Mouse (Mus musculus): ENCODE measurements around the gene March11. TPM values are rescaled to one million over a fixed set of nuclear protein-coding genes. Genes with fewer than 3 reads are reported as not detected.

The March11 gene
- not detected in 2 replicates for total RNA-seq (2017)

DNA sequence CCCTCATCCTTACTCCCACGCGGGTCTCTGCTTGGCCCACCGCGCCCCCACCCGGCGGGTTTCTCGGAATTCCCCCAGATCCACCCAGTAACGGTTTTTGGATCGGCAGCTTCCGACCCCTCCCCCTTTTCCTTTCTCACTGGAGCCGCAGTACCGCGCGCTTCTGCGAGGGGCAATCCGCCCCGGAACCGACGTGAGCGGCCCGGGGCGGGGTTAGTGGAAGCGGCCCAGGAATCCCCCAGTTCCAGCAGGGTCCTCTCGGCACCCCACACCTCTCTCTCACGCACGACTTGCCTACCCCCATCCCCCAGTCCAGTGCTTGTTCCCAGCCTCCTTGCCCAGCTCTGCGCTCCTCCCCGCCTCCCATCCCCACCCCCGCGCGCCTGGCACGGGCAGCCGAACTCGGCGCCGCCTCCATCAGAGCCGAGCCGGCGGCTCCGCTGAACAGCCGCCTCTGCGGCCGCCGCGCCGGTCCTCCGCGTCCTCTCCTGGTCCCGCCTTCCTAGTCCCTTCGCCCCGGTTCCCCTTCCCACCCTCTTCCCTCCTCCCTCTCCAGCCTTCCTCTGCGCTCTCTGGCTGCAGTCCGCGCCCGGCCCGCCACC is at the start of gene March11:
March11 (plus strand) TSS at position 420 of the 602 bp plus-strand sequence.
- ATAC-seq (replicated peaks; ENCODE audit: low read depth, poor library complexity, severe bottlenecking), result no peak

DNA sequence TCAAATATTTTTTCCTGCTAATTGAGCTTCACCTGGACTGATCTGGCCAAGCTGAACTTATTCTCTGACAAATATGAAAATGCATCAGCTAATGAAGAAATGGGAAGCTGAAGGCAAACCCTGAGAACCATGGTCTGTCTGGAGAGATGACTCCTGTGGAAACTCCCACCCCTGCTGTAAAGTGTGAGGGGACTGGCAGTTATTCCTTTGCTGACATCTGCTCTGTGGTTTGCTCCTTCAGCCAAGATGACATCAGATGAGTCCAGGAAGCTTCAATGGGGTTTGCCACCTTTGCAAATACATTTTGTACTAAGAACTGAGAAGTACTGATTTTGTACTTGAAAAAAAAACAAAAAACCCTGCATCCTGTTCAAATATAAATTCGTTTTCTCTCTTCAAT is 46.5 kb upstream of the March11 start:
- no peak for ATAC-seq (replicated peaks; ENCODE audit: low read depth, poor library complexity, severe bottlenecking)

DNA sequence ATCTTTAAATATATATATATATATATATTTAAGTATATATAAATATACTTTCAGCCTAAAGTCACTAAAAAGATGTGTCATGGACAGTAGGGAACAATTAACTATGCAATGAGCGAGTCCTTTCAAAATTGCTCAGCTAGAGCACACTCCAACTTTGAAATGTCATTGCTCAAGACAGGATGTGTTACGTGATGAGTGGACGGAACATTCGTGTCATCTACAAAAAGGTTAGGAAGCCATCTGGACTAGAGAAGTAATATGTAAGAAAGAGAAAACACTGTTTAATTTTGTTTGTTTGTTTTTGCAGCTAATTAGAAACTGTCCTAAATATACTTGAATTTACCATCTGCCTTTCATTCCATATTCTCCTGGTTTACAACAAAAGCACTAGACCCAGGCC is 39.3 kb upstream of the March11 start:
- no peak for ATAC-seq (replicated peaks; ENCODE audit: low read depth, poor library complexity, severe bottlenecking)

DNA sequence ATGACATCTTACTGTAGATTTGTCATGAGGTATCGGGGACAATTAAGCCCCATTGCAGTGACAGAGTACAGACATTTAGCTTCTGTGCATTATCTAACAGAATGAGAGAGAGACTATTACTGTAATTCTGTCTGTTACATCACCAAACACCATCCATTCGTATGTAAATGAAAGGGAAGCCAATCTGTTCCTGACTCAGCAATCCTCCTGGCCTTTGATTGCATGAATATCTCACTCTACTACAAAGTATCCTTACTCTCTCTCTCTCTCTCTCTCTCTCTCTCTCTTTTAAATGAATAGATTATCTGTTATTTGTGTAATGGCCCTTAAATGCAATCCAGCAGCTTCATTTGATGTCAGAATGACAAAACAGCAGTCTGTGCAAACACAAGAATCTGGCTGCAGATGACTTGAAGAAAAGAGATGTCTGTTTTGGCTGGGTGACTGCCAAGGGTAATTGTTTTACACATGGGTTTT is 32.8 kb upstream of the March11 start:
- ATAC-seq (replicated peaks; ENCODE audit: low read depth, poor library complexity, severe bottlenecking), result no peak

DNA sequence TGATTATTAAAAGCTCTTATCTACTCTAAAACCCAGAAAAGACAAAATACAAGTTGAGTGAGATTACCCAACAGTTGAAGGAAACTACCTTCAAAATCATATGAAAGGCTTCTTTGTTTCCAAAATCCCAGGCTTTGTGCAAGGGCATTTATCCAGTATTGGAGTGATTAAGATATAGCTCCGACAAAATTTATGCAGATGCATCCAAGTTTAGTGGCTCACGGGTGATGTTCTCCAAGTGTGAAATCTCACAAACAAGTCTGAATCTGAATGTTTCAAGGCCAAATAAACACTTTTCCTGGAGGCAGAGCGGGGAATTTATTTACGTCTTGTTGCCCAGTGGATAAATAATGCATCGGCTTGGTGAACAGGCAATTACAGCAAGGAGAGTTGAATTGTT is 32.2 kb upstream of the March11 start:
- ATAC-seq (replicated peaks; ENCODE audit: low read depth, poor library complexity, severe bottlenecking), result no peak

DNA sequence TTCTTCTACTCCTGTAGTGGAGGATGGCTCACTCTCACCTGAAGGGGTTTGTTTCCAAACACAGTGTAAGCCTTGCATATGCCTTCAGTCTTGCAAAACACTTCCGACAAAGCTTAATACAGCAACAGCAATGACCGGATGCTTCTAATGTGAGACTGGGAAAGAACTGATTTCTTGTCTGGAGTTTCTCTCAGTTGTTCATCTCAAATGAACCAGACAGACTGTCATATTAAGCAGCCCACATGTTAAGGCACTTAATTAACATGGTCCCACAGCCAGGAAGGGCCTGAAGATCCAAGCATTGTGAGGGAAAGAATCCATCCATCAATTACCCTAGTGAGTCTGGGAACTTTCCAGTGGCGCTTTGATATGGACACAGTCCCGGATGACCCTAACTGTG is 17.0 kb upstream of the March11 start:
- no peak for ATAC-seq (replicated peaks; ENCODE audit: low read depth, poor library complexity, severe bottlenecking)

DNA sequence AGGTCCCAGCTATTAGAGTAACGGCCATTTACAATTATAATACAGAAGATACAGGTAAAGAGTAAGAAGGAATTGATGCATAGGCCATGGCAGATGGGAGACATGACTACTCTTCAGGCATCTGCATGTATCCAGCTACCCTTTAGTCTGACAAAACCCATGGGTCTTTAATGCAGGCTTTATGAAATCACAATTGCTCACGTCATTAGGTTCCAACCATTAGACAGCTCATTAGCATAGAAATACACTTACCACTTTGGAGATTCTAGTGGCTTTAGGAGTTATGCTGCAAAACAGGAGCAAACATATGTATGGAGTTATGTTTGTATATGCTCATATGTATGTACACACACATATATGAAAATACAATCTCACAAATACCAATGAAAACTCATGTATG is 16.0 kb upstream of the March11 start:
- no peak for ATAC-seq (replicated peaks; ENCODE audit: low read depth, poor library complexity, severe bottlenecking)

DNA sequence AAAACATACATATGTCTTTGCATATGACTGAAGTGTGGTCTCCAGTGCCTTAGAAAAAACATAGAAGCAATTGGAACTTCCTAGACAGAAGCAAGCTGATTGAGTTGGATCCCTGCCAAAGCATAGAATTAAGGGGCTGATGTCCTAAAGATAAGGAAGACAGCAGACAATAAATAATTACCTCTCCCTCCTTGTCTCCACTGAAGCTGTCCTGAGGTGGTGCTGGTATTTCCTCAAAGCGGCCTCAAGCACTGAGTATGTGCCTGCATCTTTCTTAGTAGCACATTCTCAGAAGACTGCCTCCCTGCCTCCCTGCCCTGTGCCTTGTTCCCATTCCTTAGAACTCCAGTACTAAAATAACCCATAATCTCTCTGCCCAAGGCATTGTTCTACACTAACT is 15.6 kb upstream of the March11 start:
- ATAC-seq (replicated peaks; ENCODE audit: low read depth, poor library complexity, severe bottlenecking), result no peak

DNA sequence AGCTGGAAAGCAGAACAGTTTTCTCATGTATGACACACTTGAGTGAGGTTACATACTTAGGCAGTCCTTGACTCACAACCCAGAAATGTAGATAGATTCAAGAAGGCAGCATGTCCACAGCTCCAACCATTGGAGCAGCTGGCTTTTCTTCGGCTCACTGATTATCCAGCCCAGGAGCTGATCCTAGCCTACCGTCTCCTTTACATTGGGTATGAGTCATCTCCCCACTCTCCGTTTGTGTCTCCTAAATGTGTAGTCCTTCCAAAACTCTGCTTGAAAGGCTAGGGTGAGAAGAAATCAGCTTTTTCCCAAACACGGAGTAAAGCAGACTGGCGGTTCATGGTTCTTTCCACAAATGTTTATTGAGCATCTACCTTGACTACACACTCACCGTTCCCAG is 10.2 kb upstream of the March11 start:
- ATAC-seq (replicated peaks; ENCODE audit: low read depth, poor library complexity, severe bottlenecking), result no peak

DNA sequence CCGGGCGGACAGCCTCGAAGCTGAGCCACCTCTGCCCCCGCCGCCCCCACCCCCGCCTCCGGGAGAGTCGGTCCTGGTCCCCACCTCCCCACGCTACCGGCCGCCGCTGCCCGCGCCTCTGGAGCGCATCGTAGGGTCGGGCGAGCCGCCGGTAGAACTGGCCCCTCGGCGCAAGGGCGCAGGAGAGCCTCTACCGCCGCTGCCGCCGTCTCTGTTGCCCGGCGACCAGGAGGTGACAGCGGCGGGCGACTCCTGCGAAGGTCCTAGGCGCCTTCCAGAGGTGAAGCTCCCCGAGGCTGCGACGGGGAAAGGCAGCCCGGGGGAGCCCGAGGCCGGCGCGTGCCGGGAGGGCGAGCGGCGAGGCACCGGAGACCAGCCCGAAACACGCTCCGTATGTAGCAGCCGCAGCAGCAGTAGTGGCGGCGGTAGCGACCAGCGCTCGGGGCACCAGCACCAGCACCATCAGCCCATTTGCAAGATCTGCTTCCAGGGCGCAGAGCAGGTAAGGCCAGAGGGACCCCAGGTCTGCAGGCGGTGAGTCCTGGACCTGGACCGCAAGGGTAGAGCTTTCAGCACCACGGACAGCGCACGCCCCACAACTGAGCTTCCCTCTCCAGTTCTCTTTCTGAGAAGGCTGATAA is 563 bp downstream of the March11 start:
- ATAC-seq (replicated peaks; ENCODE audit: low read depth, poor library complexity, severe bottlenecking), result peak; percentile 93

DNA sequence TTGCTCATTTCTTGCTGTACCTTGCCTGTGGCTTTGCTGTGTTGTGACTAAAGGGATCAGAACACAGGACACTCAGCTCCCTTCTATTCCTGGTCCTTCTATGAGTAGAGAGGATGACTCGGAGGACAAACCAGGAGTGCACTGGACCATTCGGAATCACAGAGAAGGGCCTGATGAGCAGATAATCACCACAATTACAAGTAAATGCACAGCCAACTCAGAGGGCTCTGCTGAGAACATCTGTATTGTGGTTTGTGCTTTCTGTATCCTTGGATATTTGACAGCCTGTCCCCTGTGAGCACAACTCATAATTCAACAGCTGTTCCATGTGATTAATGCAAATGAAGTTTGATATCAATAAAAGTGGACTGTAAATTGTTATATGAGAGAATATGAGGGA is 11.0 kb downstream of the March11 start:
- ATAC-seq (replicated peaks; ENCODE audit: low read depth, poor library complexity, severe bottlenecking), result no peak

DNA sequence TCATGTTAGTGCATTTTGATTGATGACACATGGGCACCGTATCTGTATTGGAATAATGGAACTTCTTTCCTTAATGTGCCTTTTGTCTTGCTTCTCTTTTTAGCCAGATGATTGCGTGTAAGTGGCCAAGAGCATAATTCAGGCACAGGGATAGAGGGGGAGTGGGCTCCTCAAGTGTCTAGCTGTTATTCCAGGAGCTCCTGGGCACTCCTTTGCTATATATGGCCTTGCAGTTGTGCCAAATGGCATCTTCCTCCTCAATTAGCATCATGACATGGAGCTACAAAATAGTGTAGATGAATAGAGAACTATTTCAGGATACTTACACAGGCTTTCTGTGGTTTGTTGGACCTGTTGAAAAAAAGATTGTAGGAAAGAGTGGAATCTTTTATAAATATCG is 11.6 kb downstream of the March11 start:
- ATAC-seq (replicated peaks; ENCODE audit: low read depth, poor library complexity, severe bottlenecking), result no peak

DNA sequence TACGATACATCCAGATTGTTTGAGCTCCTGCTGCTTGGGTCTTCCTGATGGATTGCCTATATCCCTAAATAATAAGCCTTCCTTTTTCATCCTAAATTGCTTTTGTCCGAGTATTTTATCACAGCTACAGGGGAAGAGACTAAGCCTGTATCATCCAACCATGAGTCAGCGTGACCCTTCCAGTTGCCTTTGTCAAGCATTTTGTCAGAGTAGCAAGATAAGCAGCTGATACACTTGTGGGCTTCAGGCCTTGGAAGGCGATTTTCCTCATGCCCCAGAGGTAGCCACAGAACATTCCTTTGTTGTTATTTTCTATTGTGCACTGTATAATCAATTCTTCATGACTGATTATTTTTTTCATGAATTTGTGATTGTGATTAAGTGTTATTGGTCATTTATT is 14.0 kb downstream of the March11 start:
- no peak for ATAC-seq (replicated peaks; ENCODE audit: low read depth, poor library complexity, severe bottlenecking)

DNA sequence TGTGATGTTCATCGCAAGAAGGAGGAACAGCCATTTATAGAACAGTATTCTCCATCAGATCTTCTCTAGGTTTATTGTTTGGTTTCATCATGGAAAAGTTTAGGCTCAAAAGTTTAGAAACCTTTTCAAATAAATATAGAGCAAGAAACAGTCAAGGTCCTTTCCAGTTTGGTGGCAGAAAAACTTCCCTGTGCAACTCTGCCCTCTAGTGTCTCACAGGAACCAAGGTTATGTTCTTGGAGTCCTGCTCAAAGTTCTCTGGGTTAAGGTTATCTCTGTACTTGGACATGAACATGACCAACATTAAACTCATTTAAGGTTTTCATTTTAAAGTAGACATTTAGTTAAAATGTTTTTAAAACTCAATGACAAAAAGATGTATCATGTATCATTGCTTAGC is 18.3 kb downstream of the March11 start:
- no peak for ATAC-seq (replicated peaks; ENCODE audit: low read depth, poor library complexity, severe bottlenecking)

DNA sequence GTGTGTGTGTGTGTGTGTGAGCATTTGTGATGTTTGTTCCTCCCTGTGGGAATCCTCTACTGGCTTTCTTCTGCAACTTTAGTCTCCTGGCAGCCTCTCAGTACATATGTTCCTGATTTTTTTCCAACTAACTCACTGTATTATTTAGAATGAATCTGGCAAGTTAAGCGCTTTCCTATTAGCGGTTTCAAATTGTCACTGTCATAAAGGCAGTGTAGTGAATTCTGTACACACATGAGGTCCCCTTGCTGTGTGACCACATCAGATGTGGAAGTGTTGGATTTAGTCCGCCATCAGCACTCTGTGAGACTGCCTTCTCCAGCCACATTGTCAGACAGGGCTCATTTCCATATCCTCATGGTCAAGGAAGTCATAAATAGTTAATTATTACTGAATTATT is 26.9 kb downstream of the March11 start:
- ATAC-seq (replicated peaks; ENCODE audit: low read depth, poor library complexity, severe bottlenecking), result no peak

DNA sequence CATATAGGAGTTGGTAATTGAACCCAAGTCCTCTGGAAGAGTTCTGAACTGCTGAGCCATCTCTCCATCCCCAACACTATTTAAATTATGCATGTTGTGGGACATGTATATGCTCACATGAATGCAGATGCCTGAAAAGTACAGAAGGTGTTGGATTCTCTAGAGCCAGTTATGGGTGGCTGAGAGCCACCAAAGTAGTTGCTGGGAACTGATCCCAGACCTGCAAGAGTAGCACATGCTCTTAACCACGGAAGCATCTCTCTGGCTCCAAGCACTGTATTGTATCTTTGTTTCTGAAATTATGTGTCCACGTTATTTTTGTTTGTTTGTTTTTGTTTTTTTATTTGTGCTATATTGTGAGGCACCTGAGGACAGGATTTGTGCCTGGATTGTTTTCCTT is 28.9 kb downstream of the March11 start:
- no peak for ATAC-seq (replicated peaks; ENCODE audit: low read depth, poor library complexity, severe bottlenecking)

DNA sequence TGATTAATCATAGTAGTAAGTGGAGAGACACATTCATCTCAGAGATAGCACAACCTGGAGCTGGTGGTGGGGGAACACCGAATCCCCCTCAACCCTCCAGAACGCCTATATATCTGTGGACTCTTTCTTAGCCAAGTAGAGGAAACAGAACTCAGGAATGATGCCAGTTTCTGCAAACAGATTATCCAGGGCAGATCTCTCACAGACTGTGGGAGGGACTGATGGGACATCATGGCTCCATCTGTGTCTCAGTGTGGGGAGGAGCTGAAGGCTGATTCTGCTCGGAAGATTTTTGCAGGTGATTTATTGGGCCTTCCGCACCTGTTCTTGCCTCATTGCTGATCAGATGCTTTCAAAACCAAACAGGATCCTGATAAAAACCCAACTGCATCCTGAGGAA is 29.5 kb downstream of the March11 start:
- ATAC-seq (replicated peaks; ENCODE audit: low read depth, poor library complexity, severe bottlenecking), result no peak

DNA sequence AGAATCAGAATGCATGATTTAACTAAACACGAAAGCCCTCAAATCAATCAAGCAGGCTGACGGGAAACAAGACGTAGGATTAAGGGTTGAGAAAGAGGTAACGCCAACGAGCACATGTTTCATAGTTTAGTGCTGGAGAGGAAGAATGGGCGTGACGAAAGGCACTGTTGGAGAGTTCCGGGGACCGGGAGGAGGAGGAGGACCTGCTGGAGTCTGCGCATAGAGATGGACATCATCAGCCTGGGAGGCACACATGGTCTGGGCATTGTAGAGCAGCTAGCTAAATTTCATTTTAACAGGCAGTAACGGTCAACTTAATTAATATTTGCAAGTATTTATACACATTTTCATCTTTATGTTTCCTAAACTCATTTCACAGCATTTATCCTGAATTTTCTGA is 31.6 kb downstream of the March11 start:
- no peak for ATAC-seq (replicated peaks; ENCODE audit: low read depth, poor library complexity, severe bottlenecking)

DNA sequence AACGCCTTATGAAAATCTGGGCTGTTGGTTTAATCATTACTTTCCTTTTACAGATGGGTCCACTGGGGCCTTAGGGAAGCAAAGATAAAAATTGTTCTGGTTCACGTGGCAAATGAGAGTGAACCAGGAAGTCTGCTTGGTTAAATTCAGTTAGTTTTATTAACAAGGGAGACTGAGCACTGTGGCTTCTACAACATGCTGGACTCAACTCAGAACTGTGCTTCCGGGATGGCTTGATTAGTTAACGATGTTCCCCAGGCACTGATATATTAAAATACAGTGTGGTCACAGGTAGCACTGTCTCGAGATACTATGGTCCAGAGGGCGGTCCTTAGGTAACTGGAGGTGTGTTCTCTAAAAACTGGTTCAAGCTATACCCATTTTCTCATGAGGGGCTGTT is 32.1 kb downstream of the March11 start:
- no peak for ATAC-seq (replicated peaks; ENCODE audit: low read depth, poor library complexity, severe bottlenecking)

DNA sequence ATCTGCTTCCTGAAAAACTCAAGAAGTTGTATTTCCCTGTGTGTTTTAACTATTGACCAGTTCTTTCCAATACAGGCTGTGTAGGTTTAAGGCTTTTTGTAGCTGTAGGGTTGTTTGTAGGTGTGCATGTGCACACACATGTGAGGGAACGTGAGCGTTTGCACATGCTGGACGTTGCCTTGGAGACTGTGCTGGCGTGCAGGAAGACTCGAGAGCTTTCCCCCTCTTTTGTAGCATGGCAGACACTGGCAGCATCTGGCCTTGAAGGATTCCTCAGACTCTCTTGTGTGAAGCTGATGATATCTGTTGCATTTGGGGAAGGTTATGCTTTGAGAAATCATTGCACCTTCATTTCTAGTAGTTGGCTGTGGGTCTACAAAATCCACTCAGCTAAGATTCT is 35.5 kb downstream of the March11 start:
- no peak for ATAC-seq (replicated peaks; ENCODE audit: low read depth, poor library complexity, severe bottlenecking)

DNA sequence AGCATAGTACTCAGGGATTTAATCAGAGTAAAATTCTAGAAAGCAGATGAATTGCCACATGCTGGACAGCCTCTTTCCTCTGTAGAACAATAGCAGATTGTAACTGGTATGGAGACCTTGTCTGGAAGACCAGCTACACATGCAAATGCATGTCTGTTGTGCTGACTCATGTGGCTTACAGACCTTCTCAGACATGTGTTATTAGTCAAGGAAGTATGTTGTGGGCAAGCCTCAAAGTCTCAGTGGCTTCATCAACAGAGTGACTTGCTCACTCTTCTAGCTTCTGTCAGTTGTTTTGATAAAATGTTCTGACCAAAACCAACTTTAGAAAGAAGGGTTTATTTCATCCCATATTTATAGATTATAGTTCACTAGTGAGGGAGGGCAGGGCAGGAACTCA is 44.8 kb downstream of the March11 start:
- no peak for ATAC-seq (replicated peaks; ENCODE audit: low read depth, poor library complexity, severe bottlenecking)

DNA sequence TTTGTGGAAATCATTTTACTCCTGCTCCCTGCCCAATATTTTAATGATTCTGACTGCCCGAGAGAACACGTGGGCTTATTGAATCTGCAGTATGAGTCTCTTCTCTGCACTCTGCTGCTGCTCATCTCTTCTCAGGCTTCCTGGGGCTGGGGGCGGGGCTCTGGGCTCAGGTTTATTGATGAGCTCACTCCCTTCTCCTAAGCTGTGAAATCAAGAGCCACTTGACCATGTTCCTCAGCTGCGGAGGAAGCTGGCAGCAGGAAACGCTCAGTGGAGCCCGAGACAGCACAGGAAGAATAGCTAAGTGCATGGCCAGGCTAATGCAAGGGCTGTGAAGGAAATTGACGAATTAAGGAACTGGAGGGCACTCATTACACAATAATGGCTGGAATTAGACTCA is 56.5 kb downstream of the March11 start:
- no peak for ATAC-seq (replicated peaks; ENCODE audit: low read depth, poor library complexity, severe bottlenecking)
